Mouse (Mus musculus): Measurements from ENCODE around the gene Armc7.

Armc7 gene

GRCm38 (mm10) chr11:115475025-115475757, at the start of gene Armc7:
Armc7 (plus strand) TSS chr11:115475667.
- peak; percentile 89 for DNase-seq (ENCODE audit: low spot score in 2 of 2)

- DNase-seq (ENCODE audit: low spot score in 2 of 2), result no peak
Measured at GRCm38 (mm10) chr11:115425671-115426070, 49.8 kb upstream of the Armc7 start.

- peak; percentile 47 to 58 for DNase-seq (ENCODE audit: low spot score in 2 of 2)
Measured at GRCm38 (mm10) chr11:115427482-115428331, 47.8 kb upstream of the Armc7 start.

- DNase-seq (ENCODE audit: low spot score in 2 of 2), result no peak
Measured at GRCm38 (mm10) chr11:115429307-115429706, 46.2 kb upstream of the Armc7 start.

DNA sequence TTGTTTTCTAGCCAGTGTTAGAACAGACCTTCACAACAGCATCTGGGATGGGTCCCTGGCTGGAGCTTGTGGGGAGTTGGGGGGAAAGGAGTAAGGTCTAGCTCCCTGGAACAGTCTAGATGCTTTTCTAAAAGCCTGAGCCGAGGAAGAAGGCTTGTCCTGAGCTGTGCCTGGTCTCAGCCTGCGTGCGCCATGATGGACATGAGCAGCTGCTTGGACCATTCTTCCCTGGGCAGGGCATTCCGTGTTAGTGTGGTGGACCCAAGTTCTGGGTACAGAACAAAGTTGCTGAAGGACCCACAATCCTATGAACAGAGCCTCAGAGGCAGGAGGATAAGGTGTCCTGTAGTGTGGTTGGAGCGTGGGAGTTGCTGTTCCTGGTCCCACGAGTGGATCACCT, 44.9 kb upstream of the Armc7 start:
- no peak for DNase-seq (ENCODE audit: low spot score in 2 of 2)

DNA sequence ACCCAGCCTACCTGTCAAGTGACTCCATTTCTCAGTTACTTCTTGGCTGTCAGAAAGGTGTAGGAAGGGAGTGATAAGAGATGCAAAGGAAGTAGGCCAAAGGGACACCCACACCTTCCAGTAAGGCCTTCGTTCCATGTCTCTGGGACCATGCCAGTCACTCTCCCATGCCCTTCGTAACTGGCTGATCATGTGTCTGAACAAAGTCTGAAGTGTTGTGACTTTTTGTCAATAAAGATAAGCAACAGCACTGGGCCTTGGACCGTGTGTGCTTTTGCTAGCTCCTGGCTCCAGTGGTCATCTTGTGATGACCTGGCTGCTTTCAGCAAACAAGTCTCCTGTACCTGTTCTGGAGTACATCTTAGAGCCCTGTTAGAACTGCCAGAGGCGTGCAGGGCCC, 42.7 kb upstream of the Armc7 start:
- no peak for DNase-seq (ENCODE audit: low spot score in 2 of 2)

- no peak for DNase-seq (ENCODE audit: low spot score in 2 of 2)
Measured at GRCm38 (mm10) chr11:115433342-115433741, 42.1 kb upstream of the Armc7 start.

DNA sequence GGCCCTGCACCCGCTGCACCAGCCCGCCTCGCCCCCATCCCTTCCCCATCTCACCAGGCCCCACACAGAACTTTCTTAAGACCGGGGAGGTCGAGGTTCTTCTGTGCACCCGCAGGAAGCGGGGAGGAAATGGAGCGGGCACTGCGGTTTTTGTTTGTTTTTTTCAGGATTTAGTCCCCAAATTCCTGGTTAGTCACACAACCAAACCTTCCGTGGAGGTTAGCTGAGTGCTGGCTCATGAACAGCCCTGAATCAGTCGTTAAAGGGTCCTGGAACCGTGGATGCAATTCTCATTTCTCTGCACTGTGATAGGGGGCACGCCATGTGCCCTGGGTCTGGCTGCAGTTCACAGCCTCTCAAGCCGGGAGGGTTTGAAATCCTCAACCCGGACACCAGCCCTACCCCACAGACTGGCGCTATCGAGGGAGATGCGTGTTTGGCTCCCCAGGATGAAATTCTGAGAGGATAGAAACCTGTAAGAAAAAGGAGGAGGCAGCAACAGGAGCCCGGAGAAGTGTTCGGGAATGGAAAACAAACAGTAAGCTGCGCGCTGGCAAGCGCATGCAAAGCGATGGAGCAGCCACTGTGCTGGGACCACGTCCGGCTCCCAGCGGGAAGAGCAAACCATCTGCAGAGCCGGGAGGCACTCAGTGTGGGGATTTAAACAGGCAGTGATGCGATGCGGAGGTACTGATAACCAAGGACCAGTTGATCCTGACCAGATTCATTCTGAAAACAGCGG, 39.7 kb upstream of the Armc7 start:
- DNase-seq (ENCODE audit: low spot score in 2 of 2), result no peak

DNA sequence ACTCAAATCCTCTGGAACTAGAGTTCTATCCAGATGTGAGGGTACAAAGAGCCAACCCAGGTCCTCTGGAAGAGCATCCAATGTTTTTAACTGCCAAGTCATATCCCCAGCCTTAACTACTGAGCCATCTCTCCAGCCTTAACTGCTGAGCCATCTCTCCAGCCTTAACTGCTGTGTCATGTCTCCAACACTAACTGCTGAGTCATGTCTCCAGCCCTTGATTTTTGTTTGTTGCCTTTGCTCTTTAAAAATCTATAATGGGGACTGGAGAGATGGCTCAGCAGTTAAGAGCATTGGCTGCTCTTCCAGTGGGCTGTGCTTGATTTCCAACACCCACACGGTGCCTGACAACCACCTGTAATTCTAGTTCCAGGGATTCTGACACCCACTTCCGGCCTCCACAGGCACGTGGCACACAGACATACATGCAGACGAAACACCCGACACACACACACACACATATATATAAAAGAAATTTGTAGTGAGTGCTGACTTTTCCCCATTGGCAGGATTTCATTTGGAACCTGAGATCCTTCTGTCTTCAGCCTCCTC, 37.8 kb upstream of the Armc7 start:
- no peak for DNase-seq (ENCODE audit: low spot score in 2 of 2)

- no peak for DNase-seq (ENCODE audit: low spot score in 2 of 2)
Measured at GRCm38 (mm10) chr11:115439326-115439725, 36.1 kb upstream of the Armc7 start.

DNA sequence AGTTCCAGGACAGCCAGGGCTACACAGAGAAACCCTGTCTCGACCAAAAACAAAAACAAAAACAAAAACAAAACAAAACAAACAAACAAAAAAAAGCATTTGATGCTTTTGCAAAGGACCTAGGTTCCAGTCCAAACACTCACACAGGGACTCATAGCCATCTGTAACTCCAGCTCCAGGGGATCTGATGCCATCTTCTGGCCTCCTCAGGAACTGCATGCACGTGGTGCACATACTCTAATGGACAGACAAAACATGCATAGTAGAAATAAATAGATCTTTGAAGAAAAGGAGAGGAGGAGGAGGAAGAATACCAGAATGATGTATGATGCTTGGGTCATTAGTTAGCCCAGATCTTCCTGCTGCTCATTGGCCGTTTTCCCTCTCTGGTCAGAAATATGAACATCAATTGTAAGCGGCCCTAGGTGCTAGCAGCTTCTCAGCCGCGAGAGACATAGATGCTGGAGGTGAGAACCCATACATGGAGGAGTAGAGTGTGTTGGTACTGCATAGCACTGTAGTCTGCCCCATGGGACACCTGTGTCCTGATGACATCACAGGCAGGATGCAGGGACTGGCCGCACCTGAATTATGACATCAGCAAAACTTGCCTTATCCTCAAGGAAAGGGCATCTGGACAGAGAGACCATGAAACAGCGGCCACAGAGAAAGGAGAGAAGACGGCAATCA, 35.4 kb upstream of the Armc7 start, which contains the start of gene Trim80:
TSS of gene Trim80 (plus strand) at position 640 of the 690 bp plus-strand sequence.
- no peak for DNase-seq (ENCODE audit: low spot score in 2 of 2)

- DNase-seq (ENCODE audit: low spot score in 2 of 2), result no peak
Measured at GRCm38 (mm10) chr11:115441417-115441816, 34.0 kb upstream of the Armc7 start.

- DNase-seq (ENCODE audit: low spot score in 2 of 2), result no peak
Measured at GRCm38 (mm10) chr11:115446906-115447305, 28.6 kb upstream of the Armc7 start.

GRCm38 (mm10) chr11:115447321-115447885, 28.1 kb upstream of the Armc7 start:
- DNase-seq (ENCODE audit: low spot score in 2 of 2), result no peak

DNA sequence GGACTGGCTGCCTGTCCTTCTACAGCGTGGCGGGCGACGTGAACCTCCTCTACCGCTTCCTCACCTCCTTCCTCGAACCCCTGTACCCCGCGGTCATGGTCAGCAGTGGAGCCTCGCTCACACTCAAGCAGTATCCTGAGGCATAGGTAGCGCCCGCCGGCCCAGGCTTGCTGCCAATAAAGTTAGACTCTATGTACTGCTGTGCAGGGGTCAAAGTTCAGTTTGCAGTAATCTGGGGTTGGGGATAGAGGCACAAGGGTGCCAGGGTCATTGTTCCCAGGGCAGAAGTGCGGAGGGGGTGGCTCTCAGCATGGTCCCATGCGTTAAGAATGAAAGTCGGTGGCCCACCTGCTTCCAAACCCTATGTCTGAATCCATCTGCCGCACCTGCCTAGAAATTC, 27.4 kb upstream of the Armc7 start:
- DNase-seq (ENCODE audit: low spot score in 2 of 2), result no peak

- DNase-seq (ENCODE audit: low spot score in 2 of 2), result no peak
Measured at GRCm38 (mm10) chr11:115448998-115449397, 26.5 kb upstream of the Armc7 start.

DNA sequence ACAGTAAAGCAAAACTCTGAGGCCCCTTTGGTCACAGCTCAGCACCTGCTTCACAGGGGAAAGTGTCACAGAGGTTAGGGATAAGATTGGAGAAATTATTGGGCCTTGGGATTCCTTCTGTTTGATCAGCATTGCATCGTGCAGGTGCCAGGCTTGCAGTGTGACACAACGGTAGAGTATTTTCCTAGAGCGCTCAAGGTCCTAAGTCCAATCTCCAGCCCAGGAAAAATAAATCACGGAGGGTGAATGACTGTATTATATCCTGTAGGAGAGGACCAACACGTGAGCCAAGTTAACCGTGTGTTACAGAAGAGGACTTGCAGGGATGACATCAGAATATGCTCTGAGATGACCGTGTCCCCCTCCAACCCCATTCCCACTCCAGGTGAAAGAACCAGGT, 25.3 kb upstream of the Armc7 start:
- DNase-seq (ENCODE audit: low spot score in 2 of 2), result no peak

GRCm38 (mm10) chr11:115451781-115452241, 23.7 kb upstream of the Armc7 start:
- DNase-seq (ENCODE audit: low spot score in 2 of 2), result peak; percentile 19 to 41

GRCm38 (mm10) chr11:115452281-115452860, 23.1 kb upstream of the Armc7 start:
- DNase-seq (ENCODE audit: low spot score in 2 of 2), result no peak

GRCm38 (mm10) chr11:115453306-115453705, 22.2 kb upstream of the Armc7 start:
- DNase-seq (ENCODE audit: low spot score in 2 of 2), result no peak

All from natural killer cell, adult 2 months (primary cell).